Mouse (Mus musculus) layer of hippocampus, postnatal 36 days (tissue): ENCODE results near the gene Olfr291. TPM values are rescaled to one million over a fixed set of nuclear protein-coding genes. Genes with fewer than 3 reads are reported as not detected.

Experiments used
- DNase-seq, 2 experiments: peaks; one replicate each; pipeline ENCODE4 v3.0.0; 2022
- total RNA-seq, 2 experiments: library from RNA; stranded (reverse); gene quantifications; 2 replicates each; pipeline ENCODE4 v1.2.3; 2021

Gene Olfr291
- total RNA-seq: not detected

DNA sequence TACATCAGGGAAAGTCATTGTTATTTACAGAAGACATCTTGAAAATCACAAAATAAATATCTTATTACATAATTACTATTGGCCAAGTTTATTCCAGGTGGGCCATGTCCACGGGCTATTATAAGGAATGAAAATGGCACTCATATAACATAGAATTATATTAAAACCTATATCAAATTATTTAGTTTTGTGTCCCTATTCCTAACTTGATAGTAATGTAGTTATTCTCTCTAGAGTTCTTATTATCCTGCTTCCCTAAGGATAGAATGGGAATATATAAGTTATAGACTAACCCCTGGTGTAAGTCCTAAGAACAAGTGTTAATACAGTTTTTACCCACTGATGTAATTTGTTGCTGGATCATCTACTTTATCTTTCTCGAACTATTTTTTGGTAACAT lies at the start of gene Olfr291:
TSS of gene Olfr291 (plus strand) at position 301 of the 400 bp plus-strand sequence.
- no peak for DNase-seq

DNA sequence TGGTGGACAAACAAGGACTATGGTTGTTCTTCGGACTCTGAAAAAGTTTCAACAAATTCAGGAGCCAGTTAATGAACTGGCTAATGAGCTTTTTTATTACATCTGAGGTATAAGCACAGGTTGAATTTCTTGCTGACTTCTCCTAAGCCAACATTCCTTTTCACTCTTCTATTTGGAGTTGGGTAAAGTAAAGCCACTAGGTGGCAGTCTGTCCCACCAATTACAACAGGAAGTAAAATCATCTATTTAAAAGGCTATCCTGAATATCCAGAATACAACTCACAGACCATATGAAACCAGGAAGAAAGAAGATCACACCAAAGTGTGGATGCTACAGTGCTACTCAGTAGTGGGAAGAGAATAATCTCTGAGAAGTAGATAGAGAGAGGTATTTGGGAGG lies 48.1 kb upstream of the Olfr291 start:
- DNase-seq: peak in 1 of 2 experiments; percentile 12

- no peak for DNase-seq
These were observed 47.2 kb upstream of the Olfr291 start for GRCm38 (mm10) chr7:84806159-84806558.

- DNase-seq: no peak
These were observed 31.2 kb downstream of the Olfr291 start for GRCm38 (mm10) chr7:84884530-84884929.

Other genes with a start within 250 kb of the Olfr291 start
- 10 to 100 TPM; 16.0 to 20.1 TPM for gene Fah, start 246.8 kb upstream of the Olfr291 start, total RNA-seq
- 10 to 100 TPM; 74.9 to 75.7 TPM for gene Zfand6, start 163.6 kb upstream of the Olfr291 start, total RNA-seq
- not detected for gene Vmn2r65, start 110.6 kb downstream of the Olfr291 start, total RNA-seq
- not detected for gene Vmn2r66, start 158.7 kb downstream of the Olfr291 start, total RNA-seq